Mouse (Mus musculus) layer of hippocampus, adult 9-10 months (tissue): Measurements from ENCODE around the gene Cirbp.

Experiments used
- DNase-seq: peaks from one replicate; pipeline ENCODE4 v3.0.0; 2022; ENCODE audit warnings: low spot score

Cirbp gene

DNA sequence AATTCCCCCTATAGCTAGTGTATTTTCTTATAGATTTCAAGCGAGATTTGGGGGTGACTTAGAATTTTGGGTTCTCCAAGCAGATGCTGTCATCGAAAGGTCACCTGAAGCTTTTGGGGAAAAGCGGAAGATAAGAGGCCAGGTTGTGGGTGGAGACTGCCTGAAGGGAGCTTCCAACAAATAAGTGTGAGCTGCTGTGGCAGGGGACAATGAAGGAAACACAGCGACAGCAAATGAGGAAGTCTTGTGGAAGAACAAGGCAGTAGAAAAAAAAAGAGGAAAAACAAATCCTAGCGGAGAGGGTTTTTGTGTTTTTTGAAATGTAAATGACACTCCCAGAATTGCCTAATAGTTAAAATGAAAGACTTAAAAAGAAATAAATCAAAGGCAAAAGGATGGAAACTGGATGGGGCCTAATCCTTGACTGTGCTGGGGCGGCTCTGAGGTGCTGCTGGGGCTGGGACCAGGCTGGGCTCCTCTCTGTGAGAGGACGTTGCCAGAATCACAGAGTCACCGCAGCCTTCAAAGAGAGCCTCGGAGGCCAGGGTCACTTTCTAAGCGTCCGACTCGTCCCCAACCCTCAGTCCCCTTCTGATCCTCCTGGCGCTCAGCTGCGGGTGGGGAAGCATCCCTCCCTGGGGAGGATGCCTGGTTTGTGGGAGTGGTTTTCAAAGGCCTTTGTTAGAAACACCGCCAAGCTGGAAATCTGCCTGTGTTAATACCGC, 49.4 kb downstream of the Cirbp start:
- DNase-seq, result no peak

- DNase-seq, result no peak
Measured at GRCm38 (mm10) chr10:80220676-80221075, 54.9 kb downstream of the Cirbp start.
